Mouse (Mus musculus) thymus, postnatal 4 days (tissue): ENCODE measurements around the gene Vmn2r33.
"Not testable (repeated sequence)": the region's sequence is repeated elsewhere in the genome, so short reads cannot be mapped to it uniquely, and the experiment has no call there.

Source experiments
- DNase-seq: peaks from one replicate; pipeline ENCODE4 v3.0.0; 2021

The Vmn2r33 gene

DNA sequence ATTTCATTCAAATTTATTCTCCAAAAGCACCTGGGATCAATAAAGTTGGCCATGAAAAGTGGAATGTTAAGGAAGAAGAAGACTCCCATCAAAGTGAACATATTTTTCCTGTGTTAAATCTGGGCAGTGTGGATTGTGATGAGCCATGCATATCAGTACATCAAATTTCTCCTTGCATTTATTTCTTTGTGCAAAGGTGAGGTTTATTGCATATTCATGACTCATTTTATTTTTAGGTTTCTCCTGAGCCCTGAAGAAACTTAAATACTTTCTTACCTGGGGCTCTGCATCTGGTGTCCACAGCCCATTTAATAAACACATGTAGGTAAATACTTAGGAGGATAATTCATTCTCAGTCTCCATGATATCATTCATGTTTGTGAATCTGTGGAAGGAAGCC lies at the start of gene Vmn2r33:
Vmn2r33 (minus strand) TSS at position 101 of the 400 bp plus-strand sequence.
- DNase-seq = not testable (repeated sequence)
